13 mouse cellular contexts compared by ENCODE assay signal in genomic region chr9:68188921-68189320, GRCm38 (mm10).
"Had no signal": no experiment of that assay in that cellular context is flagged by ENCODE, and none has a peak within 500 bp of the region (broad histone marks: within the 10 kb centered on the region; RNA-seq: fewer than 3 reads in every experiment).

No protein-coding gene starts in this region.

- H3K4me3 ChIP-seq: intestine, embryonic 15.5 days; layer of hippocampus, adult 2 months; limb, embryonic 10.5 days; liver, embryonic 15.5 days; midbrain, embryonic 13.5 days; neural tube, embryonic 12.5 days had no signal

- H3K4me1 ChIP-seq: intestine, embryonic 15.5 days; limb, embryonic 10.5 days; liver, embryonic 15.5 days; midbrain, embryonic 13.5 days; neural tube, embryonic 12.5 days had no signal

- H3K36me3 ChIP-seq: intestine, embryonic 15.5 days; limb, embryonic 10.5 days; liver, embryonic 15.5 days; midbrain, embryonic 13.5 days; neural tube, embryonic 12.5 days had no signal

- H3K9ac ChIP-seq: intestine, embryonic 15.5 days; liver, embryonic 15.5 days; midbrain, embryonic 13.5 days; neural tube, embryonic 12.5 days had no signal

- H3K27me3 ChIP-seq: intestine, embryonic 15.5 days; liver, embryonic 15.5 days; midbrain, embryonic 13.5 days; neural tube, embryonic 12.5 days had no signal

- ATAC-seq: intestine, embryonic 15.5 days; lung, postnatal 0 days; midbrain, embryonic 13.5 days had no signal

- H3K4me2 ChIP-seq: intestine, embryonic 15.5 days; liver, embryonic 11.5 days; liver, embryonic 15.5 days; midbrain, embryonic 13.5 days; neural tube, embryonic 12.5 days had no signal

- DNase-seq: lung, adult 2 months; lung, postnatal 36 days; right cerebral cortex, postnatal 4 days; spleen, adult 18-20 months; thymus, postnatal 36 days had no signal

- H3K27ac ChIP-seq: intestine, embryonic 15.5 days; layer of hippocampus, adult 2 months; limb, embryonic 10.5 days; liver, embryonic 15.5 days; midbrain, embryonic 13.5 days; neural tube, embryonic 12.5 days had no signal

- H3K9me3 ChIP-seq: intestine, embryonic 15.5 days; limb, embryonic 10.5 days; liver, embryonic 15.5 days; midbrain, embryonic 13.5 days; neural tube, embryonic 12.5 days had no signal
